Mouse (Mus musculus) olfactory bulb, adult 2 months (tissue): ENCODE data around the gene Slc2a3. TPM values are rescaled to one million over a fixed set of nuclear protein-coding genes. Genes with fewer than 3 reads are reported as not detected.

Experiments used
- H3K27ac ChIP-seq: fragments of 200-500 bp; 2 replicates; pipeline ENCODE4 v1.5.1; 2012; ENCODE audit warnings: low read depth, low read length; ENCODE audit not compliant: insufficient read depth
- H3K4me1 ChIP-seq: fragments of 200-500 bp; 2 replicates; pipeline ENCODE4 v1.6.1; 2012; ENCODE audit warnings: low read length; ENCODE audit not compliant: control insufficient read depth, insufficient read depth
- H3K4me3 ChIP-seq: fragments of 200-500 bp; 2 replicates; pipeline ENCODE4 v1.5.1; 2012; ENCODE audit warnings: mild to moderate bottlenecking, low read depth, low read length, moderate library complexity; ENCODE audit not compliant: insufficient read depth
- CTCF ChIP-seq: fragments of 200-500 bp; IDR thresholded peaks from 2 replicates; pipeline ENCODE4 v1.5.1; 2012; ENCODE audit warnings: low read depth, mild to moderate bottlenecking, low read length, moderate library complexity; ENCODE audit not compliant: insufficient read depth
- POLR2A ChIP-seq: fragments of 200-500 bp; IDR thresholded peaks from 2 replicates; pipeline ENCODE4 v1.6.1; 2012; ENCODE audit warnings: mild to moderate bottlenecking, low read depth, low read length, moderate library complexity; ENCODE audit not compliant: insufficient read depth
- WGBS: fragments of 180-500 bp; shearing (Covaris S2); methylation state at CpG from one replicate; pipeline ENCODE4 v1.1.7; 2018; 5-methylcytosine and 5-hydroxymethylcytosine counted together
- polyA plus RNA-seq: library from polyadenylated mRNA; stranded (reverse); fragments of >200 nt; gene quantifications from 2 replicates; pipeline ENCODE4 v1.2.4, GENCODE M21; 2012; ENCODE audit warnings: low replicate concordance; ENCODE audit not compliant: missing spikeins, insufficient read depth, insufficient read length

Slc2a3 gene
- polyA plus RNA-seq, 1 experiment = not detected

- H3K4me1 ChIP-seq = peaks cover 4% of the 10 kb centered on the region
- 97% methylated on average over 3 of the region's 3 CpGs for WGBS
Measured at GRCm38 (mm10) chr6:122784866-122785265, 16.6 kb downstream of the Slc2a3 start.

GRCm38 (mm10) chr6:122782164-122782563, 19.3 kb downstream of the Slc2a3 start:
- WGBS = 71% methylated on average over 3 of the region's 3 CpGs
- Histone ChIP-seq H3K27ac (no peak overlapping the region), H3K4me1 (peaks cover 4% of the 10 kb centered on the region), H3K4me3 (no peak overlapping the region)
- TF ChIP-seq CTCF (no peak), POLR2A (no peak)

More at GRCm38 (mm10) chr6:122784866-122785265, 16.6 kb downstream of the Slc2a3 start:
- no peak for TF ChIP-seq CTCF
- TF ChIP-seq POLR2A = no peak
- Histone ChIP-seq H3K4me3 (no peak overlapping the region), H3K27ac (no peak overlapping the region)

GRCm38 (mm10) chr6:122781167-122781566, 20.3 kb downstream of the Slc2a3 start:
- WGBS = 81% methylated on average over 4 of the region's 4 CpGs

GRCm38 (mm10) chr6:122779916-122780315, 21.5 kb downstream of the Slc2a3 start:
- Histone ChIP-seq H3K4me1 (no peaks in the 10 kb centered on the region), H3K27ac (no peak overlapping the region), H3K4me3 (no peak overlapping the region)
- 62% methylated on average over 1 of the region's 1 CpGs for WGBS
- TF ChIP-seq CTCF (no peak), POLR2A (no peak)

More at GRCm38 (mm10) chr6:122781167-122781566, 20.3 kb downstream of the Slc2a3 start:
- Histone ChIP-seq H3K4me3 (no peak overlapping the region), H3K4me1 (peaks cover 4% of the 10 kb centered on the region), H3K27ac (no peak overlapping the region)
- TF ChIP-seq CTCF (no peak), POLR2A (no peak)

GRCm38 (mm10) chr6:122776040-122776439, 25.4 kb downstream of the Slc2a3 start:
- Histone ChIP-seq H3K4me1 (no peaks in the 10 kb centered on the region), H3K27ac (no peak overlapping the region), H3K4me3 (no peak overlapping the region)
- WGBS = 80% methylated on average over 7 of the region's 7 CpGs
- TF ChIP-seq POLR2A (no peak), CTCF (no peak)

- Histone ChIP-seq H3K4me3 (no peak overlapping the region), H3K4me1 (peaks cover 11% of the 10 kb centered on the region), H3K27ac (no peak overlapping the region)
- TF ChIP-seq POLR2A = no peak
- WGBS = 97% methylated on average over 1 of the region's 1 CpGs
Measured at GRCm38 (mm10) chr6:122774345-122774744, 27.1 kb downstream of the Slc2a3 start.

- H3K27ac ChIP-seq = no peak overlapping the region
- peaks cover 11% of the 10 kb centered on the region for H3K4me1 ChIP-seq
- TF ChIP-seq CTCF (no peak), POLR2A (no peak)
- no peak overlapping the region for H3K4me3 ChIP-seq
- WGBS = 70% methylated on average over 6 of the region's 6 CpGs
Measured at GRCm38 (mm10) chr6:122772701-122773100, 28.7 kb downstream of the Slc2a3 start.

GRCm38 (mm10) chr6:122770760-122771315, 30.6 kb downstream of the Slc2a3 start:
- TF ChIP-seq POLR2A (no peak), CTCF (no peak)
- H3K4me1 ChIP-seq = peaks cover 11% of the 10 kb centered on the region
- no peak overlapping the region for H3K4me3 ChIP-seq
- H3K27ac ChIP-seq = peak overlapping the region; percentile 62
- WGBS = 79% methylated on average over 11 of the region's 11 CpGs

- no peak overlapping the region for H3K4me3 ChIP-seq
- TF ChIP-seq POLR2A (no peak), CTCF (no peak)
- H3K27ac ChIP-seq = peak overlapping the region; percentile 62
- 45% methylated on average over 10 of the region's 10 CpGs for WGBS
- H3K4me1 ChIP-seq = peaks cover 13% of the 10 kb centered on the region
Measured at GRCm38 (mm10) chr6:122769771-122770759, 31.4 kb downstream of the Slc2a3 start.
